Mouse (Mus musculus) frontal cortex, postnatal 36 days (tissue): ENCODE data around the gene Efcab5.
"Not testable (repeated sequence)": the region's sequence is repeated elsewhere in the genome, so short reads cannot be mapped to it uniquely, and the experiment has no call there.

ENCODE experiments used
- DNase-seq, 2 experiments: peaks; one replicate each; pipeline ENCODE4 v3.0.0; 2022; ENCODE audit warnings: low spot score in 2 of 2

The Efcab5 gene

DNA sequence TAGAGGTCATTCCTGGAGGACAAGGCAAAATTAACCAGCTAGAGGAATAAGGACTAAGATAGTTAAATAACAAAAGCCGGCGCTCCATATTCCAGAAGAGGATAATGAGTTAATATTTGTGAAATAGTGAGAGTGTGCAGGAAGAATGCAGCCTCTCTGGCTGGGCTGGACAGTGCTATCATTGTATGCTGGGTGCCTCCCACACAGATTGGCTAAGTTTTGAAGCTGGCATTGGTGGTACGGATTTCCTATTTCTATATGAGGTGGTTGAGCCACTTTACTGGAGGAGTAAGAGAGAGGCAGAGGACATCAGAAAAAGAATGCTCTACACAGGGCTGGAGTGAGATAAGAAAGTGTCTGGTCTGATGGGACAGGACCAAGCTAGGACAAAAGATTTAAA lies 9.0 kb downstream of the Efcab5 start:
- no peak for DNase-seq

DNA sequence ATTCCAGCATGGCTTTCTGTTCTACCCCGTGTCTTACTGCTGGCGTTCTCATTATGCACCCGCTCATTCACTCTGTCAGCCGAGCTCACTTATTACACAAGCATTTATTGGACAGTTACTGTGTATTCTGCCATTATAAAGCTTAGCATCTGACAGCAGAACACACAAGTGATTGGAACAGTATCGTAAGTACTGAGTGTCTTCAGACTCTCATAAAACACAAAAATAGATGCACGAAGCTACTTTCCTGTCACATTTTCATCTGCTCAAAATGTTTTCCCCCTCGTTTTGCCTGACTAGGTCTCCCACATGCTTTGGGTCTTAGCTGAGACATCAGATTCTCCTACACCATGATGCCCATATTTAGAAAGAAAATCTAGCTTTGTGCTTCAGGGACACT lies 14.2 kb downstream of the Efcab5 start:
- peak; percentile 26 to 38 for DNase-seq

DNA sequence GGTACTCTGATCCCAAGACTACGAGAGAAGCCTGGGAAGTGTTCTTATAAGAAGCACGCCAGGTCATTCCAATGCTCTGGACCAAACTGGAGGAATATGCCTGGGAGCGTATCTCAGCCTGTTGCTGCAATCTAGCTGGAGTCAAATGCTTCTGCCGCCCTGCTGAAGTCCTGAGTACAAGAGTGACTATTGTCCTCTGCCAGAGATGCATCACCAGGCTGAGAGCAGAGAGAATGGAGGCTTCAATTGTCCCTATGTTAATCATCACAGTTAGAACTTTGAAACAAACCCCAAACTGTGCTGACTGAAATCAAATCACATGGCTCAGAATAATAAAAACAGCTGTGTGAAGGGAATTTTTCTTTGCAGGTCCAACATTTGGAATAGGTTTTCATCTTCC lies 15.0 kb downstream of the Efcab5 start:
- DNase-seq = peak in 1 of 2 experiments; percentile 9

DNA sequence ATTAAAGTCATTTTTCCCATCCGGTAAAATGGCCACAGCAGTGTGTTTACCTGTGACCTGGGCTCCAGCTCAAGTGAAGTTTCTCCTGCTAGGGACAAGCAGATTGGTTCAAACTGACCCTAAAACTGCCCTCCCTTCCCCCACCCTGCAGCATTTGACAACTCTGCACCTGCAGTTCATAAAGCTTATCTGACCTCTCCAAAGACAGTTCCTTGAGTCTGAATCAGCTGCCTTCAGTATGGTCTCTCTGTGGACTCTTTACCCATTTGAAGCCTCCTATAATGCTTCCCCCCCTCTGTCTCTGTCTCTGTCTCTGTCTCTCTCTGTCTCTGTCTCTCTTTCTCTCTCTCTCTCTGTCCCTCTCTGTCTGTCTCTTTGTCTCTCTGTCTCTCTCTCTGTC lies 28.0 kb downstream of the Efcab5 start:
- no peak for DNase-seq

DNA sequence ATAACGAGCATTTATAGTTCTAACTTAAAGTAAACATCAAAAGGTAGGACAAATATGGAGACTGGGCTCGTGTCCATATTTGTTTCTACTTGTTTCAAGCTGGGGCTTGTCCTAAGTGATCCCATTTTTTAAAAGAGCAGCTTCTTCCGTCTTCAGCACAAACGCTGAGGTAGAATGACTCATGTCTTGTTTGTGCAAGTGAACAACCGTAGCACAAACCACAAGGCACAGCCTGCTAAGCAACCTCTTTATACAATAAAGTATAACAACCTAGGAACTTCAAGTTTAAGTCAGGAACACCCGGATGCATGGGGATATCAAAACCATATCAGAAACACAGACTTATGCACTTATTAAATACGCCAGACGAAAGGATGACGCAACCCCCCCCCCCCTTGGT lies 28.4 kb downstream of the Efcab5 start:
- no peak for DNase-seq

DNA sequence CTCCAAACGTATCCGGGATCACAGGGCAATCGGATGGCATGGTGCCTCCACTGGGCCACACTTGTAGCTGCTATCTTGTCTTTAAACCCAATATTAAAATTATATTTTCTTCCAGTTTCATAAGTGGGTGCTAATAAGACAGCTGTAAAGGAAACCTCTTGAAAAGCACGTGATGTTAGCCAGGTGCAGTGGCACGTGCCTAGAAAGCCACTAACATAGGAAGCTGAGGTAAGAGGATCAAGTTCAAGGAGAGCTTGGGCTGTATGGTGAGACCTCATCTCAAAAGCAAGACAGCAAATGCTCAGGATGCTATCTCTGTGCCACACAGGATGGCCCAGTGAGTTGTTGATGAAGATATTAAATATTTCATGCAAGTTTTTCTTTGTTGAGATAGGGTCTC lies 34.6 kb downstream of the Efcab5 start:
- no peak for DNase-seq

DNA sequence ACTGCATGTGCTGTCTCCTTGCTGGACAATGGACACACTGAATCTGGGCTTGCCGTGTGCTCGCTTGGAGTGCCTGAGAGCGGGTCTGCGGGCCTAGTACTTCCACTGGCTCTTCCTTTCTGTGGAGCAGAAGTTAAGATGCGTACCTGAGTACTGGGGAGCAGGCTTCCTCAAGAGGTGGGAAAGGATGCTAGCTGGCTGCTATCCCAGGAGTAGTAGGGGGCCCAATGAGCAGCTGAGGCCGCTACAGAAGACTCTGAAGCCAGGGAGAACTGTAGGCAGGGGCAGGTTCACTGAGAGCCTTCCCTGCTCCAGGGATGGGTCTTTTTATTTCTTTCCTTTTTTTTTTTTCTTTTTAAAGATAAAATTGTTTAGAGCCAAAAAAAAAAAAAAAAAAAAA lies 38.0 kb downstream of the Efcab5 start:
- DNase-seq = no peak

DNA sequence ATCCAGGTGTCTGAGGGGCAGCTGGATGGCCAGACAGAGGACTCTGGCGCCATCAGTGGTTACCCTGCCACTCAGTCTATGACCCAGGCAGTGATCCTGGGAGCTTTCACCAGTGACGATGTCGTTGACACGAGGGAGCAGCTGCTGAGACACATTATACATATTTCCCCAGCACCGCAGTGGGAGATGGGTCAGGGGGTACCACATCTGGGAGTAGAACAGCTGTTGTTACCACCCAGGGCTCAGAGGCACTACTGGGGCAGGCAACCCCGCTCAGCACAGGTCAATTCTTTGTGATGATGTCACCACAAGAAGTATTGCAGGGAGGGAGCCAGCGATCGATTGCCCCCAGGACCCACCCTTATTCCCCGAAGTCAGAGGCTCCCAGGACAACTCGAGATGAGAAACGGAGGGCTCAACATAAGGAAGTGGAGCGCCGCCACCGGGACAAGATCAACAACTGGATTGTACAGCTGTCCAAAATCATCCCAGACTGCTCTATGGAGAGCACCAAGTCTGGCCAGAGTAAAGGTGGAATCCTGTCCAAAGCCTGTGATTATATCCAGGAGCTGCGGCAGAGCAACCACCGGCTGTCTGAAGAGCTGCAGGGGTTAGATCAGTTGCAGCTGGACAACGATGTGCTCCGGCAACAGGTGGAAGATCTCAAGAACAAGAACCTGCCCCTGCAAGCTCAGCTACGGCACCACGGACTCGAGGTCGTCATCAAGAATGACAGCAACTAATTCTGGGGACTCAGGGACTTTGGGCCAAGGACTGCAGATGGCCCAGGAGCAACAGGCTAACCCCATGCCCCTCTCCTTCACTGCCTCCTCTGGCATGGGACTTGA lies 38.8 kb downstream of the Efcab5 start:
- DNase-seq = not testable (repeated sequence)

DNA sequence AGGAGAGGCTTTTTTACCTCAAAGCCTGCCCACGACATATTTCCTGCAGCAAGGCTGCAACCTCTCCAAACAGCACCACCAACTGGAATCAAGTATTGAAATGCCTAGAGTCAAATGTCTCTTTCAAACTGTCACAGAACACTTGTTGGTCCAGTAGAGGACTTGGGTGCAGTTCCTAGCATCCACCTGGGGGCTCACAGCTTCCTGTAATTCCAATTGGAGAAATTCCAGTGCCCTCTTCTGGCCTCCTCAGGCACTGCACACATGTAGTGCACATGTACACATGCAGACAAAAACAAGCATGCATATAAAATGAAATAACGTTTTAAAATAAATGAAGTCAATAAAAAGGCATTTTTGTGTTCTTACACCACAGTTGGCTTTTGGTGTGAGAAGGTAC lies 40.0 kb downstream of the Efcab5 start:
- no peak for DNase-seq

DNA sequence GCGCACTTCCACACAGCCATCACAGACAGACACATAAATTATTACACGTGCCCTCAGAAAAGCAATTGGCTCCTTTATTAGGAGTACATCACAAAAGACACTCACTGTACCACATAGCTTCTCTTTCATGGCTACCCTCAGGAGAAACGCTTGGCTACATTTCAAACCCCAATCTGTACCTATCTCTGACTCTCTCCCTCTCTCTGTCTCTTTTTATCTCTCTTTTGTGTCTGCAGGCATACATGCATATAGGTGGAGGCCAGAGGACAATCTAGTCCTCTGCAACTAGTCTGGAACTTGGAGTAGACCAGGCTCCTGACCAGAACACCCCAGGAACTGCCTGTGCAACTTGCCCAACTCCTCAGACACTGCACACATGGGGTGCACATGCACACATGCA lies 41.0 kb downstream of the Efcab5 start:
- no peak for DNase-seq

DNA sequence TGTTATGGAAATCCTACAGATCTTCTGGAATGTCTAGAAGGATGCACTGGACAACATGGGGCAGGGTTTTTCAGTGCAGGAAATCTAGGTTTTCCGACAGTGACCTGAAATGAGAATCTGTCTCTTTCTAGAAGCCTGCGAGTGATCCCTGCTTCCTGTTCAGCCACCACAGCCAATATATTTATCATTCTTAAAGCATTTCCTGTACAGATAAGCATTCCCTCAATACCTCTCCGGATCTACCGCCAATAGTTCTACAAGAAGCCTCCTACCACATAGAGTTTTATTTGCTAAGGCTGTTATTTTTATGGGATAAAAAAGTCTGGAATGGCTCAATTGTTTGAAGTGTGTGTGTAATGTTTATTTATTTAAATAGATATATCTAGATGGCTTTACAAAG lies 43.3 kb downstream of the Efcab5 start:
- no peak for DNase-seq

DNA sequence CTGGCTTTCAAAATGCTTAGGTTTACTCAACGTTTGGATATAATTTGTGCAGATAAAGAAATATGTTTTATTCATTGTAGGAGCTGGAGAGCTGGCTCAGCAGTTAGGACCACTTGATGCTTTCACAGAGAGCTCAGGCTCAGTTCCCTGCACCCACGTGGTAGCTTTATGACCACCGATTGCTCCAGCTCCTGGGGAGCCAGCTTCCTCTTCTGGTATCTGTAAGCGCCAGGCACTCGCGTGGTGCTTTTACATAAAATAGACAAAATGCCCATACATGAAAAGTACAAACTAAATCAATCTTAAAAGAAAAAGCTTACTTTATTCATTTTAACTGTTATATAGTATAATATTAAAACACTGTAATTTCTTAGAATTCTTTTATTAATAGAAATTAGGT lies 46.8 kb downstream of the Efcab5 start:
- no peak for DNase-seq

DNA sequence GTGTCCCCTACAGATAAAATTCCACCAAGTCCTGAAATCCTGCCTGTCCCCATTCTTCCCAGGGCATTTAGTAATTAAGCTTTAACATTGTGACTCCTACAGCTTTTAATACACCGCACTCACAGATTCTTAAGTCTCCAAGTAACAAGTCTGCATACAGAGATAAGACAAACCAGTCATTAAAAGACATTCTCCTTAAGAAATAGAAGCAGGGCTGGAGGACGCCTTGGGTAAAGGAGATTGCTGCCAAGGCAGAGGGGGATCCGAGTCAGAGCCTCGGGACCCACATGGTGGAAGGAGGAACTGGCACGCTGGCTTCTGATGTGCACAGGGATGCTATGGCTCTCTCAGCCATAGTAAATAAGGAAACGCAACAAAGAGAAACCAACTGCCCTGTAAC lies 48.8 kb downstream of the Efcab5 start:
- DNase-seq = no peak

DNA sequence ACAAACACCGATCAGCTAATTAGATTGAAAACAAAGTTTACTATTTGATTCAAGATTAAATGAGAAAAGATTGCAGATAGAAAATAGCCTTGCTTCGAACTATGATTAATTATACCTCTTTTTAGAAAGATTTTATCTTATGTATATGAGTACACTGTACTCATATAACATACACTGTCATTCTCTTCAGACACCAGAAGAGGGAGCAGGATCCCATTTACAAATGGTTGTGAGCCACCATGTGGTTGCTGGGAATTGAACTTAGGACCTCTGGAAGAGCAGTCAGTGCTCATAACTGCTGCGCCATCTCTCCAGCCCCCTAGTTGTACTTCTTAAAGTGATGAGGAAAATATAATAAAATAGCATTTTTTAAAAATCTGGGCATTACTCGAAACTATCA lies 55.3 kb downstream of the Efcab5 start:
- DNase-seq = no peak

DNA sequence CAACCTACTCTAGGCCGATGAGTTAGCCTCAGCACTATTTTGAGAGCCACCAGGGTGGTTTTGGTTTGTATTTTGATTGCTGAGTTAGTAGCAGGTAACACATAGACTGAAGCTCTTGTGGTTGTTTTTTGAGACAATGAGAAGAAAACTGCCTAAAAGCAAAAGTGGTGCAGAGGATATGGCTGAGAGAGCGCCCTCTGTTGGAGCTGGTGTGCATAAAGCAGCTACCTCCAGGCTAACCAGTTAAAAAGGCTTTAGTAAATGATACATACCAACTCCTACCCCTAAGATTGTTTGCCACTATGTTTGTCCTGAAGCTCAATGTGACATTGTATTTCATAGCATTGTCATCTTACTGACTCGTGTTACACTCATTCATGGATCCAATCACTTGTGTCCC lies 56.2 kb downstream of the Efcab5 start:
- DNase-seq = no peak

DNA sequence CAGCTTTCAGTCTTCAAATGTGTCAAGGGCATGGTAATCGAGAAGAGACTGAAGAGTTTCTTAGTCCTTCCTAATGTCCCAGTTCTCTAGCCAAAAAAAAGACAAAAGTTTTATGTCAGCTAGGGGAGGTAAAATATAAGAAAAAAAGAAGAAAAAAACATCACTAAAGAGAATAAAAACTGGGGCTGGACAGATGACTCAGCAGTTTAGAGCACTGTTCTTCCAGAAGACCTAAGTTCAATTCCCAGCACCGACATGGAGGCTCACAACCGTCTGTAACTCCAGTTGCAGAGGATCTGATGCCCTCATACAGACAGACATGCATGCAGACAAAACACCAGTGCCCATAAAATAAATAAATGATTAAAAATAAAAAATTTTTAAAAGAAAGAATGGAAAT lies 60.2 kb downstream of the Efcab5 start:
- no peak for DNase-seq

DNA sequence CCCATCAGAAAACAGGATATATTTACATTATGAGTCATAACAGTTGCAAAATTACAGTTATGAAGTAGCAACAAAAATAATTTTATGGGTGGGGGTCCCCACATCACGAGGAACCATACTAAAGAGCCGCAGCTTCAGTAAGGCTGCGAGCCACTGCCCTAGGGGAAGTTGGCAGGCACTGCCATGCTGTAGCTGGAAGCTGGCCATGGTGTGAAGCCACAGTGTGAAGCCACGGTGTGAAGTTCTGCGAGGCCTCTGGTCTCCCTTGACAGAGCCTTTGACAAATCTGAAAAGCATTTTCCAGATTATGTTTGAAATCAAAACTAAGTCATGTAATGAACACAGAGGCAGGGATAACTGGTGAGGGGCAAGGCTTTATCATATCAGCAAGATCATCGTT lies 77.6 kb downstream of the Efcab5 start:
- no peak for DNase-seq

DNA sequence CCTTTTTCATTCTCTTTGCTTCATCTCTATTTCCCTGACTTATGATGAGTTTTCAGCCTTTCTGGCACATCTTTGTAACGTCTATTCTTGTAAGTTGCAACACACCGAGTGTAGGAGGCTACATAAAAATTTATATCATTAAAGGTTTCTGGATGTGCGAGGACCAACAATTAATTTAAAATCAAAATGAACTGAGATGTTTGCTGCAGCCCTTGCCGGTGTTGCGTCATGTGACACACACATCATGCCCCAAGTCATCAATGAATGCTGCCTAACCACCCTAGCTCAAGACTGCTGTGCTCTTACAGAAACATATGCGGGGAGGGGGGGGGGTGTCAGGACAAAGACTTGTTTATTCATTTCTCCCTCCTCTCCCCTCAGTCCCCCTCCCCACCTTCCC lies 80.3 kb downstream of the Efcab5 start:
- no peak for DNase-seq

DNA sequence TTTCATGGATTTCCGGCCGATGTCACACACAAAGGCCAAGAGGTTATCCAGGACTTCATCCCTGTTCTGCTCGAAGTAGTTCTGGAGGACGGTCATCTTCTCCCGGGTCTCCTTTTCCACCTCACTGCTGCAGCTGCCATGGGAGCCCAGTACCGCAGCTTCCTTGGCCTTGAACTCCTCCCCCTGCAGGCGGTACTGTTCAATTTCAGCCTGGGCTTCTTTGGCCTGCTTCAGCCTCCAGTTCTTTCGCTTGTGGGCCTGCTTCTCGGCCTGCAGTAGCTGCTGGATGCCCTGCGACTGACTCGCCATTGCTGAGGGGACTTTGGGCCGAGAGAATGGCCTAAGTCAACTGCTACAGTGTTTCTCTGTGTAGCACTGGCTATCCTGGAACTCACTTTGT lies 80.9 kb downstream of the Efcab5 start:
- DNase-seq = not testable (repeated sequence)

DNA sequence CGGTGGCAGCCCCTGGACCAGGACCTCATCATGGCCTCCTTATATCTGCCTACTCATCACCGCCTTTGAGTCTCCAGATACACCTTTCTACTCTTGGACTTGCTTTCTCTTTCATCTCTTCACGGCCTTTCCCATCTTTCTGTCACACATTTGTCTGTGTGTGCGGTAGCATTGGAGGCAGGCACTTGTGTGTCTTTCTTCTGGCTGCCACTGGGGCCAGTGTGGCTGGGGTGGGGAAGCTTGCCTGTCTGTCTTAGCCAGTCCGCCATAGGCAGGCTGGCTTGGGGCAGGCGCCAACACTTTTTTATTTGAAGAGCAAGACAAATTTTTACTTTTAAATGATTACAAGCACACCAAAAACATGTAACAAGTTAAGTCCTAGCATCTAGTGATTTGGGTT lies 81.8 kb downstream of the Efcab5 start:
- DNase-seq = no peak

DNA sequence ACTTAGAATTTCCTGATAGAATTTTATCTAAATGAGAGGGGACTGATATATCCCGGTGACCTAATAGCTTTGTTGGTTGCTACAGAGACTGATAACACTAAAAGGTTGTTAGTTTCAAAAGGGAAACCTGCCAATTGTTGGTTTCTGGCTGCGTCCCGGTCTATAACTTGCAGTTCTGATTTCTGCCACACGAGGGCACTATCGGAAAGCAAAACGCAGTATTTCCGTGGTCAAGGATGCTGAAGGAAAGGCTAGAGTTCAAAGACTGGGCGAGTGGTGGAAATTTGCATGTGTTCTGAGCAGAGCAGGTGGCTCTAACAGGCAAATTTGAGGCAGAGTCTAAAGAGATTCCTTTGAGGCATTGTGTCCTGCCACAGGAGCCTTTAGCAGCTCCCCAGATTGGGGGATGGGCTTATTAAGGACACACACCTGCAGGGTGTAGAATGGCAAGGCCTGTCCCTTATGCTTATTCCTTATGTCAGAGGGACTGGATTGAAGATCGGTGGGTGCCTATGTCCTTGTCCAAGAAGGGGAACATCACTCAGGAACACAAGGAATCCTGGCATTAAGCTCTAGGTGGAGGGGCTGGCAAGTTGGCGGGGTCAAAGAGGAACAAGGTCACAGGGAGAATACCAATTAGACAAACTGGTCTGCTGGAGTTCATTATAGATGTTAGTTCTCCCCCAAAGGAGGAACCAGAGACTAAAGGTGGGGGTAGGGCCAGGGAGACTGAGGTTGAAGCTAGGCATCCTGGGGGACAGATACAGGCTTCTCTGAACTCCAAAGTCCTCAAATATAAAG lies 88.4 kb downstream of the Efcab5 start:
- DNase-seq = peak; percentile 83 to 84

DNA sequence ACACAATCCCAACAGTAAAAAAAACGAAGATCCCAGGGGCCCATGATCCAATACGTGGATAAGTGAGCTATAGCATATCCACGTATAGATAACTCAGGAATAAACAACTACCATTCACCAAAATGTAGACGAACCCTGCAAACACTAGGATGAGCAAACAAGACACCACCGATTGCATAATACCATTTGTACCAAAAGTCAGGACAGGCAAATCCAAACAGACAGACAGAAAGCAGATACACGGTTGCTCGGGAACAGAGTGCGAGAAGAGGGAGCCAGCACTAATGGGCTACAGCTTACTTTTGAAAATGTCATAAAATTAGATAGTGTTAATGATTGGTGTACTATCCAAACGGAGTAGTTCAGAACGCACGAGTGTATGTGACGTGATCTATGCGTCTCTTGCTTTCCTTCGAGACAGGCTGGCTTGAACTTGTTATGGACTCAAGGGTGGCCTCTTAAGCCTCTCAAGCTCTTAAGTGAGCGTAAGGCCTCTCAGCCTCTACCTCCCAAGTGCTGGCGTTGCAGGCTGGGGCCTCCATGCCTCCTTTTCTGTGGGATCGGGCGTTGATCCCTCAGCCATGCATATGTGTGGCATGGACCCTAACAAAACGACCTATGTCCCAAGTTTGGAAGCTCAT lies 90.3 kb downstream of the Efcab5 start:
- DNase-seq = no peak

DNA sequence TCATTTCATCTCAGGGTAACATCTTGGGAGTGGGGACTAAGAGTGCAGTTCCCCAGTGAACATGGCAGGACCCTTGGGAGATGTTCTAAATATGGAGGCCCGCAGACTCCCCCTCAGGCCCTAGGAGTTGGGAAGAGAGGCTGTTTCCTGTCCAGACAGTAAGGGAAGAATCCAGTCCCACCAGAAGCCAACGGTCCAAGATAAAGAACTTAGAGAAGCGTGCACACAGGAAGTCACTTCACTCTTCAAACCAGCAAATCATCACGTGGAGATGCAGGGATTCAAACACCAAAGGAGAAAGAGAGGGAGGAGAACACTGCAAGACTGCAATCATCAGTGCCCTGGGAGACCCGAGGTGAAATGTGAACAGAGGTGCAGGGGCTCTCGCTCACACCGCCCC lies 91.8 kb downstream of the Efcab5 start:
- DNase-seq = no peak
